Mouse (Mus musculus): ENCODE results near the gene Agxt2. TPM values are rescaled to one million over a fixed set of nuclear protein-coding genes. Genes with fewer than 3 reads are reported as not detected.

The Agxt2 gene
- not detected in 2 replicates for total RNA-seq (2015; ENCODE audit: low replicate concordance)
- total RNA-seq (2017; ENCODE audit: low replicate concordance) = not detected in 2 replicates

DNA sequence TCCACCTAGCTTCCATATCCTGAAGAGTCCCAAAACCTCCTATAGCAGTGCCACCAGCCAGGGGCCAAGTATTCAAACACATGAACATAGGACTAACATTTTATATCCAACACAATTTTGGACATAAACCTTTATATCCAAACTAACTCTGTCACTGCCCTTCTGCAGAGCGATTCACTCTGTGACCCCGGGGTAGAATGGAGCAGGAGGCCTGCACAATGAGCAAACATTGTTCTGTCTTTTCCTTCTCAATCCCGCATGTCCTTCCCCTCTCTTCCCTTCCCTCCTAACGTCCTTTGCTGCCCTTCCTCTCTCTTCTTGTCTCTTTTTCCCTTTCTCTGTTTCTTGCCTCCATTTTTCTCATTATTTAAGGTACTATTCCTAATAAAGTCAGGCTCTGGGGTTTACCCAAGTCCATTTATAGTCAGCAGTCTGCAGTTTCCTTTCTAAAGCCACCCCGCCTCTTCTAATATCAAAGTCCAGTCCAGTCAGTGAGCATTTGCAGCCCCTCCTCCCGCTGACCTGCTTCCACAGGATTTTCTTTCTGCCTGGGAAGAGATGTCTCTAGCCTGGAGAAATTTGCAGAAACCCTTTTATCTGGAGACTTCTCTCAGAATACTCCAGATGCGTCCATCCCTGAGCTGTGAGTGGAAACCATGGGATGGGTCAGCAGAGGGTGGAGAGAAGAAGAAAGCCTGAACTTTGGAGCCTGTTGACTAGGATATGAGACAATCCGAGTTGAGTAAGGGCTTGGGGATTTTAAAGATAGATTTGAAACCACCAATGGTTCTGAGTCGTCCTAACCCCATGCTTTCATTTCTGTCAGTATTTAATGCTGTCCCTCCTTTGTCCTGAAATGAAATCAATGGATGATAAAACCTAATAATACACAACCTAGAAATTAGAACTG, at the start of gene Agxt2:
Agxt2 (plus strand) TSS at position 494 of the 910 bp plus-strand sequence.
- no peak for ATAC-seq (replicated peaks; ENCODE audit: low FRiP score, poor library complexity, severe bottlenecking)

DNA sequence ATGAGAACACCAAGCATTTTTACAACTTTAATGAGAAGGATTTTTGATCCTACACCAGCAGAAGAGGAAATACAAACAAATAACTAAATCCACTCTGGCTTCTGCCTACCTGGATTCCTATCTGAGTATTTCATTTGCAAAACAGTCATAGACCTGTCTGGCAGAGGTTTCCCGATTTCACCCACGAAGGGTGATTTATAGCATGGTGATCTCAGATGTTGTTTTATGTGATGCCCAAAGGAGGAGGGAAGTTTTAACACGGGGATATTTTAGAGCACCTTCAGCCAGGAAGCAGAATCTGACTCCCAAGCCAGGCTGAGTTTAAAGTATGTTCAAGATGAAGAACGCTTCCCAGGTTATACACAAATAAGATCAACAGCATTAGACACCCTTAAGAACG, 46.5 kb upstream of the Agxt2 start:
- no peak for ATAC-seq (replicated peaks; ENCODE audit: low FRiP score, poor library complexity, severe bottlenecking)

DNA sequence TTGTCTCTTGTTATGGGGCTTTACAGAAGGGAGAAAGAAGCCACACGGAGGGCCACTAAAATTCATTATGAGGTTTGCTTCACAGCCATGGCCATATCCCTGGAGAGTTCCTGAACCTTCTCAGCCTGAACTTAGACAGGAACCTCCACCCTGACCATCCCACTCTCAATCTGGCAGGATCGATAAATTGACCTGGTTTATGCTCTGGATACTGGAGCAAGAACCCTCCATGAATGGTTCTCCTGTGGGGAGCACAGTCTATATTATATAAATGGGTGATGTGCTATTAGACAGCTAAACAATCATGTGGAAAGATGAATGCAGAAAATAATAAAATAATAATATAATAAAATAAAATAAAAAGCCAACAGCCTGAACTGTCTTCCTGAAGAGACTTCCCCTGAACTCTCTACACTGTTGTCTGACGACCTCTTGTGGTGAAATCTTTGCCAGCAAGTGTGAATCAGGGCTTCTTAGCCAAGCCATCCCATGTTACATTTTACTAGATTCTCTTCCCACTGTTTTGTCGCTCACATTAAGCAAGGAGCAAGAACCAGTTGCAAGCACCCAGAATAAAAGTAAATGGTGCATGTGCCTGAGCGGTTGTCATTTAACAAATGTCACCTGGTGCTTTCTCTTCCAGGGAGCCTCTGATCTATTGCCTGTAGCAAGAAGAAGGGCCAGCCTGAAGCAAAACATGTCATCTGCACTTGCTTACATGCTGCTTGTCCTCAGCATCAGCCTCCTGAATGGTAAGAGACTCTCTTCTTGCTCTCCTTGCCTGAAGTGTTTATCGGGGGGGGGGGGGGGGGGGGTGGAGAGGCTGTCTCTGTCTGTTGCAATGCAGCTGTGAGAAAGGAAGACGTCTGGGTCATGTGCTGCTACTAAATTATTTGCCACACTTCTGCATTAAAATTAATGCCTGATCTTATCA, 44.5 kb upstream of the Agxt2 start:
- no peak for ATAC-seq (replicated peaks; ENCODE audit: low FRiP score, poor library complexity, severe bottlenecking)

DNA sequence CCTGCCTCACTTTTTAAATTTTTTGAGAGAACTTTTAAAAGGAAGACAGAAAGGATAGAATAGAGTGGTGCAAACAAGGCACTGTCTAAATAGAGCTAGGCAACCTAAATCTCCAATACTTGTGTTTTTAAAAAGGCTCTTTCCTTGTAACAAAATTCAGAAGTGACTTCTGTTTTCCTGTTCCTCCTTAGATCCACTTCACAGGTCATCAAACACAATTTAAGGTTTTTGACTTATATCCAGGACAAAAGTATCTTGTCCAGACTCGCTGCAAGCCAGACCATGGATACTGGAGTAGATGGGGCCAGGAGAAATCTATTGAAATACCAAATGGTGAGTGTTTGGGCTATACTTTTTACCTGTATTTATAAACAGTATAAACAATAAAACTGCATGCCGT, 33.3 kb upstream of the Agxt2 start, which contains the start of gene Gm21973:
Gm21973 (plus strand) TSS at position 301 of the 400 bp plus-strand sequence.
- no peak for ATAC-seq (replicated peaks; ENCODE audit: low FRiP score, poor library complexity, severe bottlenecking)

DNA sequence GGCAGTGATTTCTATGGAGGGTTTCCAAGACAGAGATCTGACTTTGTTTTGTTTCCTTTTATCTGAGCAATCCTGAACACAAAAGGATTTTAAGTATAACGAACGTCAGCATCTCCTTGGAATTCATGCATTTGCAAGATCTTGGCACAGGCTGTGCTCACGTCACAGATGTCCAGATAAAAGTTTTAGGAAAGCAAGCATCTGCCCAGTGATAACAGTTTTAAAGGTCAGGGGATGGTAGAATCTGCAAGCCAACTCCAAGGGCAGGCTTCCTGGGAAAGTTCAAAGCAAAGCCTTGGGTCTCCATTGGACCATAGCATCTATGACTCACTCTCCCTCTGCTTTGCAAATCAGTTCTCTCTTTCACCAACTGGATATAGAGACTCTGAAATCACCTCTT, 27.7 kb upstream of the Agxt2 start:
- ATAC-seq (replicated peaks; ENCODE audit: low FRiP score, poor library complexity, severe bottlenecking) = no peak

DNA sequence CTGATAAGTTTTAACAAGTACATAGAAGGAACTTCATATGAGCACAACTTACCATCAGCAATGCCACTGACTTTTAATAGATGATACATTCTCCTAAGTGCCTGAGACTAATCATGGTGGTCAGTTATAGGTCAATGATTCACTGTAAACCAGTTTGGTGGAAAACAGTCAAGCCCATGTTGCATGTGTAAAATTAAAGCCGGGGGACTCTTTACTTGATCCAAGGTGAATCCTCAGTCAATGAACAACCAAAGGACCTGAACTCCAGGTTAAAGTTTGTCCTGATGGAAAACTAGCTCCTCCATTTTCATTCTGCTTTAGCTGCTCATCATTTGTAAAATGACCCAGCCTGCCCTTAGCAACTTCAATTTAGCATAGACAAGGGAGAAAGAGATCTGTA, 25.8 kb upstream of the Agxt2 start:
- no peak for ATAC-seq (replicated peaks; ENCODE audit: low FRiP score, poor library complexity, severe bottlenecking)

DNA sequence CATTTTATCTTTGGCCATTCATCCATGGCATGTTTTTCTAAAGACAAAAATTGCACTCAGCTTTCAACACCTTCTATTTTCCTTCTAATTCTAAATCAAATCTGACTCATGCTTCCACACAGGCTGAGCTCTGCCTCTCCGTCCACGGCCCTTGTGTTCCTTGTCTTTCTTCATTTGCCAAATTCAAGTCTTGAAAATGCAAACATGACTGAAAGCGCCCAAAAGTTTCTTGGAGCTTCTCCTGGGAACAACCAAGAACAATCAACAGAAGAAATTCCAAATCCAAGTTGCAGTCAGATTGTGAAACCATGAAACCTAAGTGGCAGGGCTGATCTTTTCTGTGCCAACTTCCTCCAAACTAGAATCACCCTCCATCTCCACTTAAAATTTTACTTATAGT, 19.7 kb upstream of the Agxt2 start:
- no peak for ATAC-seq (replicated peaks; ENCODE audit: low FRiP score, poor library complexity, severe bottlenecking)

DNA sequence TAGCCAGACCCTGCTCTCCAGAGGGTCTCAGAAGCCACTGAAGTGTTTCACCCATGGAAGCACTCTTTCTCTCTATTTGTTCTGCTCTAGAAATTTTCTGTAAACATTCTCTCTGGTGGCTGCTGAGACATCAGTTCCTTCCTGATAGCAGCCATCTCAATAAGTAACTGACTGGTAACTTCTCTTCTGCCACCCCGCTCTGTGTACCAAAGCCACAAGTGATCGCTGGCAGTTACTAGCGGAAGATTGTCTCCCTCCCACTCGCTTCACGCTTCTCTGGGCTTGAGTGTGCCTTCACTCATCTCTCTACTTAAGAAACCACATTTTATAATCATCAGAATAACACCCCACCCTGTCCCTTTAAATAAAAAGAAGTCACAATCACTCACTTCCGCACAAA, 11.3 kb upstream of the Agxt2 start:
- no peak for ATAC-seq (replicated peaks; ENCODE audit: low FRiP score, poor library complexity, severe bottlenecking)

DNA sequence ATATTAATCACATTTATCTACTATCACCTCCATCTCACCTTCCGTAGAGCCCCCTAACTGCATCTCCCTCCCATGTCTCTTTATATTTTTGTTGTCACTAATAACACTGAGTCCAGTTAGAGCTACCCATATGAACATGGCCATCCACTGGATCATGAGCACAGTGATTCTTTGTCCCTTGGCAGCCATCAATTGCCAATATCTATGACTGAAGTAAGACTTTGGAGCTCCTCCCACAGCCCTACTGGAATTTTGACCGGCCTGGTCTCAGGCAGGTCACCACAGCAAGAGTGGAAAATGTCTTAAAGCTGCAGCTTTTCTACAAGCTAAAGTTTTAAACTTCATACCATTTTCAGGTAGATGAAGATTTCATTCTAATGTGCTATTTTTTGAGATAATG, 8.0 kb downstream of the Agxt2 start:
- no peak for ATAC-seq (replicated peaks; ENCODE audit: low FRiP score, poor library complexity, severe bottlenecking)

DNA sequence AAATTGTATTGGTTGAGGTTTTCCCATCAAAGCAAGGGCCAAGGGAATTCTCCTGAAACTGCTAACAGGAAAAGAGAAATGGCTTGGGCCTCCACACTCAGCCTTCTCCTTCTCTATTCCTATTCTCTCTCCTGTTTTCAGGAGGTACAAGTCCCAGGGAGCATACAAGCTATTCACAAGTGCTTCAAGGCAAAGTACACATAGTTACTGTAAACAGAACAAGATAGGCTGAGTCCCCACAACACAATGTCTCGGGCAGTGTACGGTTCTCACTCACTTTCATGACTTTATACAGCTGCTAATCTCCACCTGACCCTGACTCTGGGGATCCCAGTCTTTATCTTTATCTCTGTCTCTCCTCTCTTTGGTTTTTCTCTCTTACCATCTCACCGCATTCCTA, 17.1 kb downstream of the Agxt2 start:
- ATAC-seq (replicated peaks; ENCODE audit: low FRiP score, poor library complexity, severe bottlenecking) = no peak

DNA sequence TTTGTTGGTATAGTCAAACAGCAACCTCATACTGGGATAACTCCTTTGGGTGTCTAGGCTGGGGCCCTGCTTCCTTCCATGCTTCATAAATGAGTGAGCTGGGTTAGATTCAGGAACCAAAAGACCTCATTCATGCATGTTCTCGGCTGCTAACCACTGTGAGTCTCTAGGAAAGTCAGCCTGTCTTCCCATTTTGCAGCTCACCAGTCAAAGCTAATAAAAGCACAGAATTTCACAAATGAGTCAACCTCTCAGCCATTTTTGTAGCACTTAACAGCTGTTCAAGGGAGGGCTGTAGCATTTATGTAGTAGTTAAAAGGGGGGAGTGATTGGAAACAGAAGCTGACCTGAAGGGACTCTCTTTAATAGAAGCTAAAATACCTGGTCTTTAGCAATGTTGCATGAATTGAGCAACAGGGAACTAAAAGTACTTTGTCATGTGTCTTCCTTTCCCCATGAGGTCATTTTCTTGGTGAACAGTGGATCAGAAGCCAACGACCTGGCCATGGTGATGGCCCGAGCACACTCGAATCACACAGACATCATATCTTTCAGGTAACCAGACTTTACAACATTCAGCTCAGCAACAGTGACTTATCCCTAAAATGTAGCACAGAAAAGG, 20.1 kb downstream of the Agxt2 start:
- ATAC-seq (replicated peaks; ENCODE audit: low FRiP score, poor library complexity, severe bottlenecking) = no peak

DNA sequence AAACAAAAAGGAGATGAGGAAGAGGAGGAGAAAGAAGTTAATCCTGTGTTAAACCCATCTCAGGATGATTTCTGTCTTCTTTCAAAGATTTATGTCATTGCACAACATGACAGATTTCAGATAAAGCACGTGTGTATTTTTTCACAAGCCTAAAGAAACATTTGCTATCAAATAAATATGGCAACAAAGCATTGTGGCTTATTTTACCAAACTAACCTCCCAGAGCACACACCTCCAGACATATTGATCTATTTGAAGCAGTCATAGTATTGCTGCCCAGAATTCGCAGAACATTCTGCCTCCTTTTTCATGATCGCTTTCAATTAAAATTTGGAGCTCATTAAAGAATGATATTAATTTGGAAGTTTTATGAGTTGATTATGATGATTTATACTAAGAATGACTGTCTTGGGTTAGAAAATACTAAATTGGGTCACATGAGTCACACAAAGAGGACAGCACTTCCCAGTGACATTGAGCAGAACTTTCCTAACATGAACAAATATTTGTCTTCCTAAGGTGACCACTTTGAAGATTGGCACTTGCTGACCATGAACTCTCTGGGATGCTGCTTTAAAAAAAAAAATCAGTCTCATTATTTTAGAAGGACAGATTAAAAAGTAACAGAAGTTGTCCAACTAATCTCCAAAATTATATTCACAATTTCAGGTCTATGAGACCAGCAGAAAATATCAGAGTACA, 21.6 kb downstream of the Agxt2 start:
- no peak for ATAC-seq (replicated peaks; ENCODE audit: low FRiP score, poor library complexity, severe bottlenecking)

DNA sequence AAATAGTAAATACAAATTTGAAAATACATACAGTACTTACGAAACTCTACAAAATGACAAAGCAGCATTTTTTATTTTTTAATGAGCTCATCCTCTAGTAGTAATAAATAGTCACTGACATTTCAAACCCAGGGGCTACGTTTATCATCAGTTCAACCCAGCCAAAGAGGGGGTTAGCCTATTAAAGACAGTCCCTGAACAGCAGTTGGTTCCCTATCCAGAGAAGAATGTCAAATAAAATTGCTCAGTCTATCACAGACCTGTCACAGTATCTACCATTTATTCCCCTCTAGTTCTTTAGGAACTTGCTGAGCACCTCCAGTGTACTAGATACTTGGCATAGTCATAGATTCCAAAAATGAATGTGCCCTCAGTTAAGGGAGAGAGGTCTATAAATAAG, 28.9 kb downstream of the Agxt2 start:
- ATAC-seq (replicated peaks; ENCODE audit: low FRiP score, poor library complexity, severe bottlenecking) = no peak

DNA sequence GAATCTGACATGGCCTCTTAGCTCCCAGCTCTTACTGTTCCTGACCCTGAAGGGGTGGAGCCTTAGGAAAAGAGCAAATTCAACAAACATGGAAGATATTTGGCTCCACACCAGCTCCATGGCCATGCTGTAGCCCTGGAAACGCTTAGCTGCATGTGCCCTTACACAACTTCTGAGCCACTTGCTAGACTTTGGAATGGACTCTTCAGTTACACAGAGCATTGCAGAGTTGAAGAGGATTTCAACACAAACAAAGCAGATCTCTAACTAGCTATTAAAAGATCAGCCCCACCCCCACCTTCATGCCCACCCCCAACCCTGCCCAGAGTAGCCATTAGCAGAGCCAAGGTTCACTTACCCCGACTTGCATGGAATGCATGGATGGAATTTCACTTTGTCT, 41.5 kb downstream of the Agxt2 start:
- ATAC-seq (replicated peaks; ENCODE audit: low FRiP score, poor library complexity, severe bottlenecking) = no peak

DNA sequence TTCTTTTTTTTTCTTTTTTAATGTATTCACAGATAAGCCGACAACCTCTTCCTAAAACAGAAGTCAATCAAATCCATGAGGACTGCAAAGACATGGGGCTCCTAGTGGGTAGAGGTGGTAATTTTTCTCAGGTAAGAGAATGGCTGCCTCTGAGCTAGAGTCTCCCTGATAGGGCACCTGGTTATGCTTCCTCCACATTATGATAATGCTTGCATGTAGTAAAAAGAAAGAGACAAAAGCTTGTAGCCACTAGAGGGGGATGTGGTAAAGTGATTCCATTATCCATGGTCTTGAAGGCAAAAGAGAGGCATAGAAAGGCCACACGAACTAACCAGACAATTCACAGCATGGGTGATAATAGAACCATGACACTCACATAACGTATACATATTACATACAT, 42.1 kb downstream of the Agxt2 start:
- no peak for ATAC-seq (replicated peaks; ENCODE audit: low FRiP score, poor library complexity, severe bottlenecking)

DNA sequence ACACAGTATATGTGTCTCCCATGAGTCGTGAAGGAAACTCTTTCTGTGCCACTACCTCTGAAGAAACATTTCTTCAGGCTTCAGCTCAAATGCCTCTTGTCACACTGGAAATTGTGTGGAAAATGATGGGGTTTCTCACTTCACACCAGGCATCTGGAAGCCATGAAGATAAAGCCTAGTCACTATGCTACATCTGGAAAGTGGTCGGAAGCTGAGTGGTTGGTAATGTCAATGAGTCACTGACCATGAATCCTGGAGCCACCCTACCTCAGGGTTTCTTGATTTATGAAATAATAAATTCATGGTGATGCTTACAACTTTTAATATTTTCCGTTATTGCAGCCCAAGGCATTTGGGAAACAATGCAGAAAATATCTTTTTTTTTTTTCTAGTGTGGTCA, 51.5 kb downstream of the Agxt2 start:
- ATAC-seq (replicated peaks; ENCODE audit: low FRiP score, poor library complexity, severe bottlenecking) = no peak

DNA sequence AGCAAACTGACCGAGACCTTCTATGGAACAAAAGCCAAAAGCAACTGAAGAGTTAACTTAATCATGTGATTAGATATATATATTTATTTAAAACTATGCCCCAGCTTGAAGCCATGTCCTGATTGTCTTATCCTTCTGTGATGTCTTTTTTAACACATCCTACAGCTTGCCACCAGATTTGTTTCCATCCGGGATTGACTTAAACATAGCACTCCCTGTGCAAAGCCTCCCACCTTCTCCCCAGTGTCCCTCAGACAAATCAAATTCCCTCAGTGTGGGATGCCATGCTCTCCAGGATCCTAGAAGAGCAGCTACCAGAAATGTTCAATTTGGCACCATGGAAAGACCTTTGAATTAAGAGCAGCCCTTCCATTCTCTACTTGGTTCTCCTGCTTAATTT, 52.5 kb downstream of the Agxt2 start:
- no peak for ATAC-seq (replicated peaks; ENCODE audit: low FRiP score, poor library complexity, severe bottlenecking)

DNA sequence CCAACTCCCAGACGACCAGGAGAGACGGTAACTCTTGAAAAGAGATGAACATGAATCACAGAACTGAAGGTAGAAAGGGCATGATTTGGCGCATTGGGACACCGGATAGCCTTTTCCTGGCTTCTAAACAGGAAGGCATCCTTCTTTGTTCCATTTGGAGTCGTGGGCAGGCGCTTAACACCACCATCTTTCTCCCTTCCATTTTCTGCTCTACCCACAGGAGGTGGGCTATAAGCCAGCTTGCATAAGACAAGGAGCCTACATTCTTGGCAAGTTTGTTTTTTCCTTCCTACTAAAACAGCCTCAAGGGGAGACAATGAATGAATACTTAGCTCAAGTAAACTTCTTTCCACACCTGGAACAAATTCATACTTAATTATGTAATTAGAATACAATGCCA, 55.3 kb downstream of the Agxt2 start:
- no peak for ATAC-seq (replicated peaks; ENCODE audit: low FRiP score, poor library complexity, severe bottlenecking)

DNA sequence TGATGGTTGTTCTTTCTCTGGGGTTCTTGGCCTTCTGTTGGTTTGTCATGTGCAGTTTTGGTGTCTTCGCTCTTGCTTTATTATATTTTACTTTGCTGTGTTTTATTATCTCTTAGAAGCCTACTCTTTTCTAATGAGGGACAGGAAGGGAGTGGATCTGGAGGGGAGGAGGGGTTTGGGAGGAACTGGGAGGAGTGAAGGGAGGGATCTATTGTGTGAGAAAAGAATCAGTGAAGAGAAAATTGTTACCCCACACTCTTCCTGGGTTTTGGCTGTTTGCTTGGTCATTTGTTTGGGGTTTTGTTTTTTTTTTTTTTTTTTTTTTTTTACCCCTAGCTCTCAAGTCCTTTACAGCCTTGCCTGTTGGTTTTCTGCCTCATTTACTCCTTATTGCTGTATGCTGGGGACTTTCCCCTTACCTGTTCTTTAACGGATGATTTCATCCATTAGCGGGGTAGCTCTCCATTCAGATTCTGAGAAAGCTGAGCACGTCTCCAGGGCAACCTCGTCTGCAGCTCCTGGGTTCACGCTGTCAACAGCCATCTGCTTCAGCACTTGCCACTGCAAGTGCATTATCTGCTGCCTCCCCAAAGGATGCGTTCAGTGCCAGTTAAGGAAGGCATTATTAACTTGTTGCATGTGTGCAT, 62.9 kb downstream of the Agxt2 start:
- no peak for ATAC-seq (replicated peaks; ENCODE audit: low FRiP score, poor library complexity, severe bottlenecking)
